Comparison of ENCODE assay signal across 8 mouse cellular contexts in the genomic region with DNA sequence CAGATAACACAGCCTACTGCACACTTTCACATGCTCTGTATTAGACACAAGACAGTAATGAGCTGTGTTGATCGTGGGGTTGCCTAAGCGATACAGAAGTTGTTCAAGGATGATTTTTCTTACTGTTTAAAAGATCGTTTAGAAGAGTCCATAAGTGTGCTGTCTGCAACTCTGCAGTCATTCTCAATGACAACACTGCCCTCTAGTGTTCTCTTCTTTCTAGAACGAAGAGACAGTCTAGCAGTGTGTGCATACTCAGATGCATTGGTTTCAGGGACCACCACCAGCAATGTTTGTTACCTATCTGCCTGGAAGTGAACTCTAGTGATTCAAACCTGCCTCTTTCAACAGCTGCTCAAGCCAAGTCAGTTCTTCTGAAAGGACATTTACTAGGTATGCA.
DNase-seq lines count a peak whose midpoint lies in the region; ATAC-seq and TF ChIP-seq lines count a peak whose summit lies in the region.

No protein-coding gene starts in this region.

- H3K9me3 ChIP-seq in kidney, embryonic 16.5 days (ENCODE audit: low read length) = no peaks in the 10 kb centered on the region
- no peaks in the 10 kb centered on the region for H3K9me3 ChIP-seq in lung, postnatal 0 days (ENCODE audit: low read length)
- no peaks in the 10 kb centered on the region for H3K9me3 ChIP-seq in stomach, postnatal 0 days (ENCODE audit: control insufficient read depth, low read length)

- H3K4me2 ChIP-seq in kidney, embryonic 16.5 days (replicated peaks; ENCODE audit: low read depth, low read length) = no peak overlapping the region
- H3K4me2 ChIP-seq in lung, postnatal 0 days (replicated peaks; ENCODE audit: low read depth, low read length) = no peak overlapping the region
- no peak overlapping the region for H3K4me2 ChIP-seq in stomach, postnatal 0 days (replicated peaks; ENCODE audit: low read depth)

- peak; percentile 75; the same call in 1 of the 2 replicates for ATAC-seq in kidney, embryonic 16.5 days (ENCODE audit: low FRiP score, low TSS enrichment)
- ATAC-seq in lung, postnatal 0 days = peak; percentile 72
- peak; percentile 84 for ATAC-seq in stomach, postnatal 0 days (ENCODE audit: low FRiP score, low TSS enrichment)

- TF ChIP-seq EP300 in lung, postnatal 0 days (IDR thresholded peaks at IDR 0.05) = no peak
- no peak for TF ChIP-seq EP300 in stomach, postnatal 0 days (optimal IDR thresholded peaks at IDR 0.05)

- H3K27me3 ChIP-seq in kidney, embryonic 16.5 days (ENCODE audit: insufficient read depth, low read length) = no peaks in the 10 kb centered on the region
- no peaks in the 10 kb centered on the region for H3K27me3 ChIP-seq in lung, postnatal 0 days (replicated peaks; ENCODE audit: insufficient read depth, low read length)
- no peaks in the 10 kb centered on the region for H3K27me3 ChIP-seq in stomach, postnatal 0 days (ENCODE audit: control insufficient read depth, insufficient read depth, low read length)

- TF ChIP-seq CTCF in lung, postnatal 0 days (IDR thresholded peaks at IDR 0.05) = peak; percentile 87
- peak; percentile 92 for TF ChIP-seq CTCF in stomach, postnatal 0 days (IDR thresholded peaks at IDR 0.05; ENCODE audit: low read depth)

- no peaks in the 10 kb centered on the region for H3K4me1 ChIP-seq in kidney, embryonic 16.5 days (ENCODE audit: insufficient read depth, low read length)
- H3K4me1 ChIP-seq in lung, postnatal 0 days (ENCODE audit: insufficient read depth, low read depth, low read length) = no peaks in the 10 kb centered on the region
- no peaks in the 10 kb centered on the region for H3K4me1 ChIP-seq in stomach, postnatal 0 days (replicated peaks; ENCODE audit: control insufficient read depth, insufficient read depth)

- no peak overlapping the region for H3K4me3 ChIP-seq in kidney, embryonic 16.5 days (ENCODE audit: low read length)
- no peak overlapping the region for H3K4me3 ChIP-seq in lung, postnatal 0 days (ENCODE audit: low read depth, low read length)
- H3K4me3 ChIP-seq in stomach, postnatal 0 days (ENCODE audit: low read depth, low read length) = no peak overlapping the region

- no peaks in the 10 kb centered on the region for H3K36me3 ChIP-seq in kidney, embryonic 16.5 days (ENCODE audit: insufficient read depth, low read length)
- H3K36me3 ChIP-seq in lung, postnatal 0 days (ENCODE audit: insufficient read depth, low read length) = no peaks in the 10 kb centered on the region
- H3K36me3 ChIP-seq in stomach, postnatal 0 days (ENCODE audit: control insufficient read depth, insufficient read depth, low read length) = no peaks in the 10 kb centered on the region

- H3K9ac ChIP-seq in kidney, embryonic 16.5 days (replicated peaks; ENCODE audit: low read length) = no peak overlapping the region
- H3K9ac ChIP-seq in lung, postnatal 0 days (replicated peaks; ENCODE audit: low read depth) = no peak overlapping the region
- H3K9ac ChIP-seq in stomach, postnatal 0 days (ENCODE audit: low read length) = no peak overlapping the region

- 24% methylated on average over 4 of the region's 4 CpGs for whole genome bisulfite sequencing in kidney, embryonic 16.5 days
- WGBS in lung, postnatal 0 days = 10% methylated on average over 4 of the region's 4 CpGs
- WGBS in stomach, postnatal 0 days = 5% methylated on average over 4 of the region's 4 CpGs

- no peak overlapping the region for H3K27ac ChIP-seq in kidney, embryonic 16.5 days (ENCODE audit: low read length)
- no peak overlapping the region for H3K27ac ChIP-seq in lung, postnatal 0 days (ENCODE audit: low read length)
- no peak overlapping the region for H3K27ac ChIP-seq in stomach, postnatal 0 days (replicated peaks)

- DNase-seq in adrenal gland, postnatal 14 days = peak; percentile 24
- no peak for DNase-seq in adrenal gland, postnatal 36 days
- peak; percentile 62 for DNase-seq in 416B (ENCODE audit: low read depth)
- peak; percentile 19 for DNase-seq in c-Kit-positive CD71-positive TER-119-negative erythroid progenitor cells, embryonic 14.5 days (ENCODE audit: low read depth)
- peak; percentile 81 for DNase-seq in forelimb bud, embryonic 11.5 days (ENCODE audit: low read depth, low spot score)
- peak; percentile 86 for DNase-seq in lung, postnatal 0 days (ENCODE audit: low spot score)
- no peak for DNase-seq in stomach, postnatal 0 days (ENCODE audit: low spot score)

Comparison
In these comparisons a context has a peak if more than half of its experiments do, and no peak if none do; other contexts are left out.
1. DNase-seq: peak in adrenal gland, postnatal 14 days (single experiment), 416B (single experiment), c-Kit-positive CD71-positive TER-119-negative erythroid progenitor cells, embryonic 14.5 days (single experiment), forelimb bud, embryonic 11.5 days (single experiment) and lung, postnatal 0 days (single experiment); none in adrenal gland, postnatal 36 days (0 of 2) and stomach, postnatal 0 days (single experiment).
2. Peak in every context shown above with its lines, with median percentiles within 50 percentile points of each other: ATAC-seq.